Mouse (Mus musculus) brain, embryonic 14.5 days (tissue): ENCODE measurements at regions not wholly inside any gene's neighbourhood (a gene's known extent, or its start where the extent isn't known, plus 50 kb on each side); places are given as distances from the start of the nearest gene placed in this dataset.

Experiments used
- CTCF ChIP-seq: fragments of 200-500 bp; IDR thresholded peaks from 2 replicates; pipeline ENCODE4 v1.5.1; 2012; ENCODE audit warnings: inconsistent platforms, mild to moderate bottlenecking, moderate library complexity, borderline replicate concordance; ENCODE audit not compliant: insufficient read depth, insufficient read length; ENCODE audit errors: extremely low read depth
- POLR2A ChIP-seq: fragments of 200-500 bp; IDR thresholded peaks from 2 replicates; pipeline ENCODE4 v1.6.1; 2012; ENCODE audit warnings: mild to moderate bottlenecking, inconsistent platforms, borderline replicate concordance; ENCODE audit not compliant: poor library complexity, insufficient read depth, insufficient read length, severe bottlenecking; ENCODE audit errors: extremely low read depth

- TF ChIP-seq CTCF (no peak), POLR2A (no peak)
Measured at GRCm38 (mm10) chr8:36031966-36032719, 266.6 kb downstream of the Gm19410 start.
